Mouse (Mus musculus) heart, adult 18-20 months (tissue): Measurements from ENCODE around the gene Htr3a. TPM values are rescaled to one million over a fixed set of nuclear protein-coding genes. Genes with fewer than 3 reads are reported as not detected.

Experiments
- DNase-seq, 2 experiments: peaks; one replicate each; pipeline ENCODE4 v3.0.0; 2021 to 2022; ENCODE audit warnings: mixed read lengths in 1 of 2
- long read RNA-seq, 2 experiments: library from polyadenylated mRNA; stranded (forward); transcript quantifications; one replicate each; pipeline ENCODE4 v2.0.0; 2021
- total RNA-seq, 2 experiments: library from RNA; stranded (reverse); gene quantifications; 2 replicates each; pipeline ENCODE4 v1.2.3; 2021

The Htr3a gene
- total RNA-seq, result under 1 TPM in 1 of 2 experiments, not detected in 1; 0.17 TPM
- long read RNA-seq, experiment 1, result 0 reads
- long read RNA-seq, experiment 2, result 0 reads

GRCm38 (mm10) chr9:48910885-48911537, at the start of gene Htr3a:
Htr3a (minus strand) TSS chr9:48911099.
- peak; percentile 56 to 64 for DNase-seq

- no peak for DNase-seq
Measured at GRCm38 (mm10) chr9:48947565-48947964, 36.7 kb upstream of the Htr3a start.

- DNase-seq, result no peak
Measured at GRCm38 (mm10) chr9:48942349-48942748, 31.4 kb upstream of the Htr3a start.

DNA sequence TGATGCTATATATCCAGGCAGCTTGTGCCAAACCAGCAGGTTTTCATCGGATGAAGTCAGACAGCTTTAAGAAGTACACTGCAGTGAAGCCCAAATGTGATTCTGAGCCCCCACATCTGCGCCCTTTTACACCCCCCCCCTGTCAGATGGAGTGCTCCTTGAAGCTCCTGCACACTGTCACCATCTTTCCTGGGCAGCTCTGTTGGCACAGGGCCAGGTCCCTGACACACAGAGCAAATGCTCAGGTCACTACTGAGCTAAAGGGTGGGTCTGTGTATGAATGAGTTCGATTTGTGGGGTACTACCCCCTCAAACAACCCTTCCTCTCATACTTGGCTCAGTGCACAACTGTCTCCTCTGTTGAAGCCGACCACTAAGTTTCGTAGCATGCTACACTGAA, 18.5 kb upstream of the Htr3a start:
- no peak for DNase-seq

DNA sequence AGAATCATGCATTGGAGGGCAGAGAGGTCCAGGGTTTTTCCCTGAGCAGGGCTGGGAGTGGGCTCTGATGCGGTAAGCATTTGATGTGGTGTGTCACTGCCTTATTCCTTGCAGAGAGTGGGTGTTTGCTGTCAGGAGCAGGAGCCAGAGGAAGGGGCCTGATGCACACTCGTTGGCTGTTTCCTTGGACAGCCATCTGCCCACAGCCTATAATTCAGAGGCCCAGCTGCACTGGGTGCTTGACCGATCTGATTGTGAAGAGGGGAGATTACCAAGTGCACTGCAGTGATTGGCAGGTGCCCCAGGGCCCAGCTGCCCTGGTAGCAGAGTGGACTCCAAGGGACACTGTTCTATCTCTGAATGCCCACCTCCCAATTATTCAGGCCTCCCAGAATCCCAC, 17.9 kb upstream of the Htr3a start:
- no peak for DNase-seq

- DNase-seq, result no peak
Measured at GRCm38 (mm10) chr9:48916011-48916788, 5.3 kb upstream of the Htr3a start.

- no peak for DNase-seq
Measured at GRCm38 (mm10) chr9:48904421-48904820, 6.5 kb downstream of the Htr3a start.

- DNase-seq, result no peak
Measured at GRCm38 (mm10) chr9:48903766-48904165, 7.1 kb downstream of the Htr3a start.

- peak; percentile 7 to 31 for DNase-seq
Measured at GRCm38 (mm10) chr9:48898551-48898950, 12.3 kb downstream of the Htr3a start.

- no peak for DNase-seq
Measured at GRCm38 (mm10) chr9:48895819-48896536, 14.9 kb downstream of the Htr3a start.

DNA sequence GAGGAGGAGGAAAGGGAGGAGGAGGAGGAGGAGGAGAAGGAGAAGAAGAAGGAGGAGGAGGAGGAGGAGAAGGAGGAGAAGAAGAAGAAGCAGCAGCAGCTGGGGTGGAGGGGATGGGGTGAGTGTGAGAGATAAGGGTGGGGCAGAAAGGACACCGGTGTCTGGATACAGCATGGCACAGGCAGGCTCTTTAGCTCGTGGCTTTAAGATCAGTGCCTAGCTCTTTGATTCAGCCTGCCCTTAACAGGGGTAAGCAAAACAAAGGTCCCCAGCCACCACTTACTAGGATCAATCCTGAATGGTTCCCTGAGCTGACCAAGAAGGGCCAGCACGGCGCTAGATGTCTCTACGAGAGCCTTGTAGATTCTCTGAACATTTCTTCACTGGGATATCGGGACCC, 16.1 kb downstream of the Htr3a start:
- no peak for DNase-seq

GRCm38 (mm10) chr9:48893986-48894385, 16.9 kb downstream of the Htr3a start:
- DNase-seq, result peak; percentile 61 to 89

- no peak for DNase-seq
Measured at GRCm38 (mm10) chr9:48889093-48889492, 21.8 kb downstream of the Htr3a start.

- DNase-seq, result no peak
Measured at GRCm38 (mm10) chr9:48872896-48873295, 38.0 kb downstream of the Htr3a start.

- no peak for DNase-seq
Measured at GRCm38 (mm10) chr9:48866523-48867121, 44.3 kb downstream of the Htr3a start.

DNA sequence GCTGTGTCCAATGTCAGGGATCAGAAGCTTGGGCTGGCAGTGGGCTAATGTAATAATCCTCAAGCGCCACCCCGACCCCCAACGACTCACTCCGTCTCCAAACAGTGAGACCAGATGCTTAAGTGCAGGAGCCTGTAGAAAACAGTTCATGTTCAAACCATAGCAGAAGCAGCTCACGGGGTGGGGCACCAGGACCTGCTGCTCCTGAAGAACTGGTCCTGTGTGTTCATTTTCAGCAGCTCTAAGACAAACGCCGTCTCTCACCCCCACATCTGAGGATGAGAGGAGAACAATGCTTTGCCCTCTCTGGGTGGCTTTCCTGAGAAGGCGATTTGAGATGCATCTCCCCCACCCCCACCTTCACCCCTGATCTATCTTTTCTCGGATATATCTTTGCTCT, 45.7 kb downstream of the Htr3a start:
- no peak for DNase-seq

DNA sequence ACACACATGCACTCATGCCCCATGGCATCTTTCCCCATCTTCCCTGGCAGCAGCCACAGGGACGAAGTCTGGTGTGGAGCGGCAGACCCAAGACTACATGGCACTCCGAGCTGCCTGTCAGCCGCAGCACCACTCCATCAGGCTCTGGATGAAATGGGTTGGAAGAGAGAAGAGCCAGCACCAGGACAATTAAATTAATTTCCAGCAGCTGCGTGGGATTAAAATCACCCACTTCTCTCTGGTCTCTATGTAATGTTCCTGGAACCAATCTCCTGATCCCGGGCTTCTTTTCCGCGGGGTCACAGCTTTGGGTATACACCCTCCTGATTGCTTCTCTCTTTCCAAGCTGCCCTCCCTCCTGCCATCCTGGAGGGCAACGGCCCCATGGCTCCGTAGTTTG, 49.4 kb downstream of the Htr3a start:
- no peak for DNase-seq

DNA sequence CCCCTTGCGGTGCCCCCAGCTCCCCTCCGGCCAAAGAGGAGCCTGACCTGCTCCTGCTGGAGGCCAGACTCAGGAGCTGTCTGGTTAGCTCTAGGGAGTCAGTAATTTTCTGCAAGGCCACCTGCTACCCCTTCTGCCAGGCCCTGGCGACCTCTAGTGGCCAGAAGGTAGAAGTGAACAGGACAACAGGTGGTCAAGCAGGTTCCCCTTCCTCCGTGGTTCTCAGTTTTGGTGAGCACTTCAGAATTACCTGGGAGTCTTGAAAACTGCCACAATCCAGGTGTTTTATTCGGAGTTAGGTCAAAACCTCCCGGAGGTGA, 50.4 kb downstream of the Htr3a start:
- DNase-seq, result peak; percentile 83 to 84

- no peak for DNase-seq
Measured at GRCm38 (mm10) chr9:48859828-48860525, 50.9 kb downstream of the Htr3a start.

DNA sequence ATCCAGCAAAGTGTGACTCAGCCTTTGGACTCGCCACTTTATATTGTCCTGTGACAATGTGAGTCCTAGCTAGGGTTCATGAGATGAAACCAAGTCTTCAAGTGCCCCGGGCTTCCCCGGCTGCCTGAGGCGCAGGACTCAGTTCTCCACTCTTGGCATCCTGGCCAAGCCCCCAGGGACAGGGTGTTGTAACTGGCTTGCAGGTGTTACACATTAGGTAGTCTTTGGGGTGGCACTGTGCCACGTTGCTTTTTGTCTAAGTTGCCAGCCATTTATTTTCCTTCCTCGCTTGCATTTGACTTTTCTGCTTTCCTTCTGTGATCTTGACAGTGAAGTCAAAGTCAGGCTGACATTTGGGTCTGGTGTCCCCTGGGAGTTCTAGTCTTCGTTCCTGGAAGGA, 53.0 kb downstream of the Htr3a start:
- peak; percentile 29 to 30 for DNase-seq

DNA sequence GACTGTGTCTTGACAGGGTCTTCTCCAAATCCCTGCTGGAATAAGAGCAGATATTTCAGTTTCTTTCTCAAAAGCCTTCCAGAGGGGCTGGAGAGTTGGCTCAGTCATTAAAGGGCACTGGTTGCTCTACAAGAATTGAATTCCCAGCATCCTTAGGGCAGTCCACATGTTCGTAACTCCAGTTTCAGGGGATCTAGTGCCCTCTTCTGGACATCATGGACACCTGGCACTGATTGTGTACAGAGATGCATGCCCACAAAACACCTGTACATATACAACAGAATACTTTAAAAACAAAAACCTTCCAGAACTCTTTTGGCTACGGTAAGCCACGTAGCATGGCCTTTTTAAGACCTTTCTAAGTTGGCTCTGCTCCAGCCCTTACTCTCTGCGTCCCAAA, 54.7 kb downstream of the Htr3a start:
- no peak for DNase-seq

DNA sequence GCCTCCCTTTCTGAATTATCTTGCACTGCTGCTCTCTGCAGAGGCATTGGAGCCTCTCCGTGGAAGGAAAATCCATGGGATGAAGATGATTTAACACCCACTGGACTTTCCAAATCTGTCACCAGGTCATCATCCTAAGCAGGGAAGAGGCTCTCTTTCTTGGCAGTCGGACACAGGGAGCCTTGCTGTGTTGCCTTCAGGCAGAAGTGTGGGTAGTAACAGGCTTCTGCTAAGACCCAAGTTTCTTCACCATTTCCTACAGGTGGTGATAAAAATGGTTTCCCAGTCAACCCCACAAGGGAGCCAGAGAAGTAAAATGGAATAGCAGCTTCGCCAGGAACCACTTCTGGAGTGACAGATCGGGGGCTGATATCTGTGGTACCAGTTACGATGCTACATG, 61.4 kb downstream of the Htr3a start:
- no peak for DNase-seq
